Mouse (Mus musculus) heart, postnatal 0 days (tissue): Measurements from ENCODE around the gene Irf2bp1.

ENCODE experiments used
- CTCF ChIP-seq: IDR thresholded peaks from 2 replicates; pipeline ENCODE4 v1.5.1; 2016; ENCODE audit warnings: antibody characterized with exemption, control low read depth, low read depth
- EP300 ChIP-seq: IDR thresholded peaks from 2 replicates; pipeline ENCODE4 v1.6.1; 2016; ENCODE audit warnings: antibody characterized with exemption, low read depth

GRCm38 (mm10) chr7:18959446-18959845 is 44.4 kb upstream of the Irf2bp1 start:
- TF ChIP-seq EP300 (peak; percentile 82), CTCF (no peak)
